Mouse (Mus musculus): ENCODE measurements around the gene Map6.

- TF ChIP-seq EP300 (optimal IDR thresholded peaks at IDR 0.05) (no peak), CTCF (IDR thresholded peaks at IDR 0.05; ENCODE audit: low read depth) (no peak)
Observed at GRCm38 (mm10) chr7:99326128-99326527, 58.9 kb downstream of the Map6 start.
